Mouse (Mus musculus): Measurements from ENCODE around the gene 4933406M09Rik. TPM values are rescaled to one million over a fixed set of nuclear protein-coding genes. Genes with fewer than 3 reads are reported as not detected.

Gene 4933406M09Rik
- total RNA-seq, 2 experiments from 2014 or later = not detected

DNA sequence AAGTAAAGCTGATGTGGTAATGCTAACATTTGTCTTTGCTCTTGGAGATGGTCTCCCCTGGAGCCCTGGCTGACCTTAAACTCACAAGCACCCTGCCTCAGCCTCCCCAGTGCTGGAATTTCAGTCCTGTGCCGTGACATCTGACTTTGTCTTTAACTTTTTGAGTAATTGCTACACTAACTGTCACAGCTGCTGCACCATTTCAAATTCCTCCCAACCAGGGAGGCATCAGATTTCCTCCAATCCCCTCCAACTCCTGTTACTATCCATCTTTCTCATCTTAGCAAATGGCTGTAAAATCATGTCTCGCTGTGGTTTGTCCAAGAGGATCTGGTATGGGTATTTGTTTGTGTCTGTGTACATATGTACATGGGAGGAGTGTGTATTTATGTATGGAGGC, 11.6 kb upstream of the 4933406M09Rik start:
- no peak for DNase-seq (ENCODE audit: low spot score in 2 of 2)

DNA sequence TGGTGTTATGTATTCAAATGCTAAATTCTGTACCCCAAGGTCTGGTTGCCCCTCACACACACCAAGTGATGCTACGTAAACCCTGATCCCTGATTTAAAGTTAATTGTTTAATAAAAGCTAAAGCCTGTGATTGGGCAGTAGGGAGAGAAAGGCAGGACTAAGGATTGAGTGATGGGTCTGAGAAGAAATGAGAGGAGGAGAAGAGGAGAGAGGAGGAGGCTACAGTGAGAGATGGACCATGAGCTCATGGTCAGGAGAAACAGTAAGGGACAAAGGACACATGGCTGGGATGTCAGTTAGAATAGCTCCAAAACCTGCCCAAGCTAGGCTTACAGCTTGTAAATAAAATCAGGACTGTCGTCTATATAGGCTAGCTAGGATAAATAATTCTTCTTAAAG, 4.7 kb upstream of the 4933406M09Rik start:
- no peak for DNase-seq (ENCODE audit: low spot score in 2 of 2)

DNA sequence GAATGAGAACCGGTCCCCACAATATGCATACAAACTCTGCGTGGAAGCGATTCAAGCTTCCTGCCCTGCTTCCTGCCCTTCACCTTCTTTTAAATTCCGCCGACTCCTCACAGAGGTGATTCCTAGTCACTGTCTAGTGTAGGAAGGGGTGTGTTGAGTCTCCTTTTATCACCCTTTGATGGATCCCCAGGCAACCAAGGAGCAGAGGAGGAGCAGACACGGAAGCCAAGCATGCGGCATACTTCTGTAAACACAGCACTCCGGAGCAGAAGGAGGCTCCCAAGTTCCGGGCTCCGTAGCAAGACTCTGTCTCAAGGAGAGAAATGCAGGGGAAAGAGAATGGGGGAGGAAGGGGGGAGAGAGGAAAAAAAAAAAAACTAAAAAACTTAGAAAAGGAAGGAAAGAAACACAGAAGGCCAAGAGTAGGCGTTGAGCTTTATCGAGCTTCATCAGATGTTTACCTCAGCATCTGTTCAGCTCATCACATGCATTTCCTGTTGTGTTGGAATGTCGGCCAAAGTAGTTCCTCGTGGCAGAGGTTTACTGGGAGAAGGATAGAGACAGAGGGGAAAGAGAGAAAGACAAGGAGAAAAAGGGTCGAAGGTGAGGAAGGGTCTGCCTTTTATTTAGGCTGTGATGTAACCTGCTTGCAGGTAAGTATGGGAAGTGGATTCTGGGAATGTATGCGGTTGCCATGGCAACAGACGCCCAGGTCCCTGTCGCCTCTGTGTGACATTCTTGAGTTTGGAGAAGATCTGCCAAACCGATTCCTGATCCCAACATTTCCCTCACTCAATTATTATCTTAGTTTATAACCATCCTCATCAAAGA, 3.7 kb upstream of the 4933406M09Rik start:
- no peak for DNase-seq (ENCODE audit: low spot score in 2 of 2)

DNA sequence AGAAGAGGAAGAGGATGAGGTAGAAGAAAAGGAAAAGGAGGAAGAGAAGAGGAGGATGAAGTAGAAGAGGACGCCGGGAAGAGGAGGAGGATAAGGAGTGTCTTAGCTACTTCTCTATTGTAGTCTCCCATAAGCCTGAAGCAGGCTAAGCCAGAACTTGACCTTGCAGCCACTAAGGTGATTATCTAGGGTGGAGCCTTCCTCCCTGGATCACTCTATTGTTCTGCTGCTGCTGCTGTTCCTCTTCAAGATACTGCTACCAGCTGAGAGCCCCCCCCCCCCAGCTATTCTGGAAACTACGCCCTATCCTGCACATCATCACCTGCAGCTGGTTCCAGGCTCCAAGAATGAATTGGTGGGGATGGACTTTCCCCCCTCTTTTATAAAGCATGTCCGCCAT, 1.2 kb upstream of the 4933406M09Rik start:
- DNase-seq (ENCODE audit: low spot score in 2 of 2) = no peak

DNA sequence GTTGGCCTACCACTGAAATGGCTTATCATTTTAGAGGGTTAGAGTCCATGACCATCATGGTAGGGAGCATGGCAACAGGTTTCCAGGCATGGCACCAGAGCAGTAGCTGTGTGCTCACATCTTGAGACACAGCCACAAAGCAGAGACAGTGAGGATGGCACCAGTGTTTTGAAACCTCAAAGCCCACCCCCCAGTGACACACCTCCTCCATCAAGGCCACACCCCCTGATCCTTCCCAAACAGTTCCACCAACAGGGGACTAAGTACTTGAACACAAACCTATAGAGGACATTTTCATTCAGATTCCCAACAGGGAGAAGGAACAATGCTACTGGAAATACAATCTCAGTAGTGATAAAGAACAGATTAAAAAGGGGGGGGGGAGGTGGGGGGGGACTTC, 564 bp upstream of the 4933406M09Rik start:
- DNase-seq (ENCODE audit: low spot score in 2 of 2) = no peak

DNA sequence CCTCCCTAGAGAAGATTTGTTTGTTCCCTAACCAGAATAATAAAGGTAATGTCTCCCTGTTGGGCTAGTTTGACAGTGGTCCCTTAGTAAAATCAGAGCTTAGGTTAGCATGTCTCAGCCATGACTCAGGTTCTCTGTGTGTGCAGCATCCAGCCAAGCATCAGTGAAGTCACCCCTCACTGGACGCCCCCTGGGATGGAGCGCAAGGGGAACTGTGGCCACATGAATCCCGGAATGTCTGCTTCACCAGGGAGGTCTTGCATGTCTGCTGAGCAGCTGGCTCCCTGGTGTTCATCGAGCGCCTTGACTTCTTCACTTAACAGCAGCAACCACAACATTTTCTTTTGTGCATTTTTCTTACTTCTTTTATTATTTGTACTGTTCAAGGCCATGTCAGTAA, 8.1 kb downstream of the 4933406M09Rik start:
- no peak for DNase-seq (ENCODE audit: low spot score in 2 of 2)

DNA sequence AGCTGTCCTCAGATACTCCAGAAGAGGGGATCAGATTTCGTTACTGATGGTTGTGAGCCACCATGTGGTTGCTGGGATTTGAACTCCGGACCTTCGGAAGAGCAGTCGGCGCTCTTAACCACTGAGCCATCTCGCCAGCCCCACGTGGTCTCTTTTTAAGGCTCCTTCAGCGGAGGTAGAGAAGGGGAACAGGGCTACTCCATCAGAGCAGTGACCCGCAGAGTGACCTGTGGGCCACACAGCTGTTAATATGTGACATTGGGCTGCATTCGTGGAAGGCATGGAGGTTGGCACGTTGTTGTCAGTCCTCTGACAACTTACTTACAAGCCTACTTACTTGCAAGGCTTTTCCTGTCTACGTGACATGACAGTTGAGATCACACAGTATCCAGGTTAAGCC, 12.5 kb downstream of the 4933406M09Rik start:
- no peak for DNase-seq (ENCODE audit: low spot score in 2 of 2)

DNA sequence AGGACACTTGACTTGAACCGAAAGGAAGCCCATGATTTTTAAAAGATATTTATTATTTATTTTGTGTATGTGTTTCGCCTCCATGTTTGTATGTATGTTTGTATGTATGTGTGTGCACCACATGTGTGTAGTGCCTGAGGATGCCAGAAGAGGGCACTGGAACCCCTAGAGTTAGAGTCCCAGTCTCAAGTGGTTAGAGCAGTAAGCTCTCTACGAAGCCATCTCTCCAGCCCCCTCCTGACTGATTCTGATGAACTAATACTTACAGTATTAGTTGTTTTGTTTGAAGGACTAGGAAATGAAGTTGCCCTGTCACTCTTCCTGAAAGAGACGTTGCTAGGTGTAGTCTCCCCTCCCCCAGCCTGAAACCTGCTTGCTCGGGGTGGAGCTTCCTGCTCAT, 14.0 kb downstream of the 4933406M09Rik start:
- no peak for DNase-seq (ENCODE audit: low spot score in 2 of 2)

DNA sequence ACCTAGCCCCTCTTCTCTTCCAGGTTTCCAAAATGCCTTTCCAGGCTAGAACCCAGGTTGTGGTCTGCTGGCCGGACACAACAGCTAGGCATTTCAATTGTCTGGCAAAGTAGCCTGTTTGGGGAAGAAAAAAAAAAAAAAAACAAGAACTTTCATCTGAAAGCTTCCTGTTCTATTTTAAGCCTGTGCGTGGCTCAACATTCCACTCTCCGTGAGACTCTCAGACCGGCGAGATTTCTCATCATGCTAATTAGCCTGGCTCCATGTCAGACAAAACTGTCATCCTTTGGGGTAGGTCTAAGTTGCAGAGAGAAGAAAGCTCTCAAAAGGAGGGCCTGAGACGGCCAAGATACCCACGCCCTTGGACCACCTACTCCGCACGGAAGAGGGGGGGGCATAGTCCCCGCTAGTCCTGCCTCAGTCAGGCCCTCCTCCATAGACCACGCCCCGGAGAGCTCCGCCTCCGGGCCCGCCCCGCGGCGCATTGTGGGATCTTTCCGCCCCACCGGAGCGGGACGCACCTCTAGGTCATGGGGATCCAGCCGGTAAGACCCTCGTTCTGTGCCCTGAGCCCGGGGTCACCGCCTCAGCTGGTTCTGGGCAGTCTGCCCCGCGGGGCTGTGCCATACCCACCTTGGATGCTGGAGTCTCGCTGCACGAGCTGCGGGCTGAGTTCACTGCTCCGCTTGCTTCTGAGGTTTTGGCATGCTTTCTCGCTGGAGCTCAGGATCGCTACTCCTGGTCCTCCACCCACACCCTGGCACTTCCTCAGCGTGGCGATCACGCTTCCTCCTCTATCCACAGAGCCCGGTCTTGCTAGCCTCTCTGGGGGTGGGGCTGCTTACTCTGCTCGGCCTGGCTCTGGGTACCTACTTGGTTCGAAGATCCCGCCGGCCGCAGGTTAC, 20.0 kb downstream of the 4933406M09Rik start, which contains the start of gene Cyb5r1:
Cyb5r1 (plus strand) TSS at position 51 of the 905 bp plus-strand sequence.
- DNase-seq (ENCODE audit: low spot score in 2 of 2) = peak; percentile 42 to 65

DNA sequence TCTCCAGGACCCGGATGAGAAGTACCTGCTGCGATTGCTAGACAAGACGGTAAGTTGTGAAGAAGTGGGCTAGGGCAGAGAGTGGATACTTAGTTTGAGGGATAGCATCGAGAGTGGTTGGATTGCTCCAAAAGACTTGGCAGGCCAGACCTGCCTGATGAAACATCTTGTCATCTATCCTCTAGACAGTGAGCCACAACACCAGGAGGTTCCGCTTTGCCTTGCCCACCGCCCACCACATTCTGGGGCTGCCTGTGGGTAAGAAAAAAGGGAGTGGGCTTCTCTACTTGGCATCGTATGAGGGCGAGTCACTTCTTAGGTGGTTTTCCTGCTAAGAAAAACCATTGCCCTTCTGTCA, 20.7 kb downstream of the 4933406M09Rik start:
- no peak for DNase-seq (ENCODE audit: low spot score in 2 of 2)

DNA sequence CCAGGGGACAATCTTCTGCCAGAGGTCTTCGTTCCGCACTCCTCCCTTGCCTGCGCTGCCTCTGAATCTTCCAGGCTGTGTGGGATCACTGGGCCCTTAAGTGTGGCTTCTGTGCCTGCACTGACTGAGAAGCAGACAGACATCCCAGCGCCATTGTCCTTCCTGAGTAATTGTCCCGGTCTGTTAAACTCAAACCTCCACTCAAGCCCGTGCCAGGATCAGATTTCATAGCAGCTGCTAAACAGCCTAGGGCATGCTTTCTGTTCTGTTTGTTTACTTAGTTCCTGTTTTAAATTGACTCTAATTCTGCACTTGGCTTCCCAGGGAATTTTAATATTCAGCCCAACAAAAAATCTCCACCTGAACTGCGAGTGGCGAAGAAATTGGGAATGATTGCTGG, 22.3 kb downstream of the 4933406M09Rik start:
- DNase-seq (ENCODE audit: low spot score in 2 of 2) = no peak

DNA sequence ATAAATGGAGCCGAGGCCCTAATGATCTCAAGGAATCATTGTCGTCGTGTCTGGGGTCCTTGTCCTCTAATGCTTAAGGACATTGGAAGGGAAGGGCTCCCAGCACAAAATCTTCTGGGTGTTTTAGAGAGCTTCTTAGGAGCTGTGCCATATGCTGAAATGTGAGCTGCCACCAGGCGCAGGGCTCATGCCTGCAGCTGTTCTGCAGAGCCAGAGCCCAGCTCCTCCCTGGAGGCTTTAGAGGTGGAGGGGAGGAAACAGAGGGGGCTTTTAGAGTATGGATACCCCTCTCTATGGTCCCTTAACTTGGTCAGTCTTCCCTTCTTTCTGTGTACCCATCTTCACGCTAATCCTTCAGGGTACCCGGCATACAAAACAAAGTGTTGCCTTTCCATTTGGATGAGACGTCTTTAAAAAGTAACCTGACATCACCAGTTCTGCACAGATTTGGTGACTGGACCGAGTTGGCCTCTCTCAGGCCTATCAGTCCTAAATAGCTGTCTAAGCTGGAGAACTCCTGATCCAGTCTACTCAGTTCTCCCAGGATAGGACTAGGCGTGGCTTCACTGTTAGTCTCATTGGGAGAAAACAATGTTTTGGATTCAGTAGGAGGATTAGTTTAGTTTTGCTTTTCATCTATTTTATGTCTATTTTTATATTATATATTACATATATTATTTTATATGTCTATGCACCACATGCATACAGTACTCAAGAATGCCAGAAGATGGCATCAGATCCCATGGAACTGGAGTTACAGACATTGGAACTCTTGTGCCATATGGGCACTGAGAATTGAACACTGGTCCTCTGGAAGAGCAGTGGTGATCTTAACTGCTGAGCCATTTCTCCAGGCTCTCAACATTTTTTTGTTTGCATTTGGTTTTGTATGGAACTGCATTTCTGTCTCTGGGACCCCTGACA, 26.2 kb downstream of the 4933406M09Rik start:
- DNase-seq (ENCODE audit: low spot score in 2 of 2) = no peak

DNA sequence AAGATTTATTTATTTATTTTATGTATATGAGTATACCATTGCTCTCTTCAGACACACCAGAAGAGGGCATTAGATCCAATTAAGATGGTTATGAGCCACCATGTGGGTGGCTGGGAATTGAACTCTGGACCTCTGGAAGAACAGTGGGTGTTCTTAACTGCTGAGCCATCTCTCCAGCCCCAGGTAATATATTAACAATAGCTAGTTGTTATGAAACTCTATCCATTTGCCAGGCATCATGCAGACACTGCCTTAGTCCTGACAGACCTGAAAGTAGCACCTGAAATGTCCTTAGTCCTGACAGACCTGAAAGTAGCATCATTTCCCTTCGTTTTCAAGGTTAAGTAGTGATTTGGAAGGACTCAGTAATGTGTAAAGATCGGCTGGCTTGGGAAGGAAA, 28.3 kb downstream of the 4933406M09Rik start:
- DNase-seq (ENCODE audit: low spot score in 2 of 2) = no peak

DNA sequence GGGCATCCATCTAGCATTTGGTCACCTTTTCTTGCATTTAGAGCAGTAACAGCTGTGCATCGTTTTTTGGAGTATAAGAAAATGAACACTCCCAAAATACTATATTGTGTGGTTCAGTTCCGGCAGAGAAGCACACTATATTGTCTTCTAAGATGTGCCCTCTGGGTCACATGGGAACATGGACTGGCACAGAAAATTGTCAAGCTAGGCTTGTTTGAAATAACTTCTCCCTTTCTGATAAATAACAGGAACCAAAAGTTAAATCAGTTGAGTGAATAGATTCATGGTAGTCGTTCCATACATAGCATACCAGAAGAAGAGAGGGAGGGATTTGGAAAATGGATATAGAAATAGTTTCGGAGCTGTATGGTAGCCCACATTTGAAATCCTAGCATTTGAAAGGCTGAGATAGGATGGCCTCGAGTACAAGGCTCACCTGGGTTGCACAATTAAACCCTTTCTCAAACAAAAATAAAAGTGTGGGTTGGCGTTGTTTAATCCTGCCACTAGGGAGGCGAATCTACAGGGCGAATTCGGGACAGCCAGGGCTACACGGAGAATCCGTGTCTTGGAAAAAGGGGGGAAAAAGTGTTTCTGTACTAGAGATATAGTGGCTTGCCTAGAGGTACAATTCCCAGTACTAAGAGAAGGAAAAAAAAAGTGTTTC, 28.9 kb downstream of the 4933406M09Rik start:
- no peak for DNase-seq (ENCODE audit: low spot score in 2 of 2)

DNA sequence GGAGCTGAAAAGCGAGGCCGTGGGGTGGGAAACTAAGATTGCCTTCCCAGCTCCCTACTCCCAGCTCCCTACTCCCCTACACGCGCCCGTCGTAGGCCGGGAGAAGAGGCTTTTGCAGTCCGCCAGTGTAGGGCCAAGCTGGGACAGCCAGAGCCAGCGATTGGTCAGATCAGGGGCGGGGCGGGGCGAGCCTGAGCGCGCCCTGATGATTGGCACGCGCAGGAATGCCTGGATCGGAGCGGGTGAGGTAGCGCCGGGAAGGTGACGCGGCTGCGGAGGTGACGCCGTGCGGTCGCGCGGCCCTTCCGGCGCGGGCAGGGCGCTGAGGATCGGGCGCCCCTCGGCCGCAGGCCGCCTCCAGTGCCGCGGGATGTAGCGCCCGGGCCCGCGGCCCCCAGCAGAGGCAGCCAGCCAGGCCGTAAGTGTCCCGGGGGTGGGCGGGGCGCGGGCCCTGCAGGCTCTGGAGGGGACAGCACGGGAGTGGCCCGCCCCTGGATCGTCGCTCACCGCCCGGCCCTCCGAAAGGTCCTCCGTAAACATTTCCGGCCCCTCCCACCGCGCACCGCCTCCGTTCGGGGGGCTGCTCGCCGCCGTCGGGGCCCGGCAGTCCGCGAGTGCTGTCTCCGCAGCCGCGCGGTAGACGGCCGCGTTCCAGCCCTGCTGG, 29.6 kb downstream of the 4933406M09Rik start, which contains the start of gene Adipor1:
Adipor1 (plus strand) TSS at position 211 of the 664 bp plus-strand sequence.
- peak; percentile 93 to 97 for DNase-seq (ENCODE audit: low spot score in 2 of 2)

DNA sequence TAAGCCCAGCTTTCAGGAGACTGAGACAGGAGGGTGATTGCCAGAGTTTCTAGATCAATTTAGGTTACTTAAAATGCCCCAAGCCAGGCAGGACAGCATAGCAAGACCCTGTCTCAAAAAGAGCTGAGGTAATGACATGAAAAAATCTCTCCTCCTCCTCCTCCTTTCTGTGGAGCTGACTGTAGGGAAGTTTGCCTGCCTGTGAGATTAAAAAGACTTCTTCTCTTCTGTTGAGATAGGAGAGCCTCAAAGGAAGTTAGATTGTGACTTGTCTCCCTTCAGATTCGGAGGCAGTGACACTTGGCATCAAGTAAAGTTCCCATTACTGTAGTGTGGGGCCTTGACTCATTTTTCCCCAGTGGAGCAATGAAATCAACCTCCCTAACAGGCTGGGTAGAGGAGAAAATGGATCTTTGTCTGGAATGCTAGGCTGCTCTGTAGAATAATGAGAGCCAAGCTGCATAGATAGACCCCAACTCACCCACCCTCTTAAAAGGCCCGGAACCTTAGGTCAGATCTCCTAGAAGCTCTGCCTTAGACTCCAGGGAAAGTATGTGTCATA, 32.8 kb downstream of the 4933406M09Rik start:
- no peak for DNase-seq (ENCODE audit: low spot score in 2 of 2)

DNA sequence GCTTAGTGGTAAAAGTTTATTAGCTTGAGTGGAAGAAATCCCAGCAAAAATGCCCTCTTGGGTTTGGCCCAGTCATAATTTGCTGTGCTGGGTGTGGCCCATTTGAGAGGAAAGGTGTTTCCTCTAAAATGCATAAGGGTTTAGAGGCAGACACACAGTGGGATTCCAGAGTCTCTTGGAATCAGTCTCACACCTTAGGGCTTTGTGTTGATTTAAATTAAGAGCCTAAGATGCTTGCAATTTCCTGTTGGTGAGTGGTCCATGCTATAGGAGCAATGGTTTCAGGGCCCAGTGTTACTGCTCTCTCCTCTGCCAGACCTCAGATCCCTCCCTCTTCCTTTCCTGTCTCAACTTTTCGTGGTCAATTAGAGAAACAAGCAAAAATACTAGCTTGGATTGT, 33.4 kb downstream of the 4933406M09Rik start:
- DNase-seq (ENCODE audit: low spot score in 2 of 2) = no peak

DNA sequence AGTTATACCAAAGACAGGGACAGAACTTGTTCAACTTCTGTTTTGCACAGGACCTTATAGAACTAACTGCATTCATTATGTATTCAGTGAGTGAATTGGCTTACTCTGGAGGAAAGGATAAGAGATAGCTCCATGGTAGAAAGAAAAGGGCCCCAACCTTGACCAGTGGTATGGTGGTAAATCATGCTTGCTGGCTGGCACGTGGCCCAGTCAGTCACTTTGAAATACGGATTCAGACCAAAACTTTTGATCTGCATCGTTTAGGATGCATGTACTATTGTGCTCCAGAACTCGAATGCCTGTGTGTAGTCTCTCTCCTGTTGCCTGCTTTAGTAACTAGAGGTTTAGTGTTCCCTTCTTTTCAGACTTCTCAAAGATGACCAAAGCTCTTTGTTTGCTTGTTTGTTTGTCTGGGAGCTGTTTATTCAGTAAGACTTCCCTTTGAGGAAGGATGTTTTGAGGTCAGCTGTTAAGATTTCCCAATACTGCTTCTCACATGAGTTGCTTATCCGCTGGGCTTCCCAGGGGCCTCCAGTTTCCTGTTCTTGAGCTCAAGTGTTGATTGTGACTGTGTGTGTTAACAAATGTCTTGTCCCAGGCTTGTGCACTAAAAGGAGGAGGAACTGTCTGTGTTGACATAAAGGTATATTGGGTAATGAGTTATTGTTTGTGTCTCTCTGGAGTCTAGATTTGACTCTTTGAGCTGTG, 34.2 kb downstream of the 4933406M09Rik start:
- no peak for DNase-seq (ENCODE audit: low spot score in 2 of 2)

DNA sequence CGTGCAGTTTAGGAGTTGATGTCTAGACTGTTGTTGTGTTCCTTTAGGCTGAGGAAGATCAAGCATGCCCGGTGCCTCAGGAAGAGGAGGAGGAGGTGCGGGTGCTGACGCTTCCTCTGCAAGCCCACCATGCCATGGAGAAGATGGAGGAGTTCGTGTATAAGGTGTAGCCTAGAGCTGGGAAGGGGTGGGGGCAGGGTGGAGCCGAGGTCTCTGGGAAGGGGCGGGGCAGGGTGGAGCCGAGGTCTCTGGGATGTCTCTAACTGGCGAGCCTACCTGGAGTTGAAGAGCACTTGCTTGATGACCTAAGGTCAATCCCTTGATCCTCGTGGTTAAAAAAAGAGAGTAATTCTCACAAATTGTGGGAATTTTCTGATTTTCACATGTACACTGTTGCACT, 38.2 kb downstream of the 4933406M09Rik start:
- DNase-seq (ENCODE audit: low spot score in 2 of 2) = no peak

Data from layer of hippocampus, postnatal 10 days (tissue).